Mouse (Mus musculus) WW6 (cell line): ENCODE data around the gene Grin3b.

Experiments
- DNase-seq: peaks from one replicate; pipeline ENCODE4 v3.0.0-alpha.2; 2013; ENCODE audit warnings: low read depth, low spot score

The Grin3b gene

DNA sequence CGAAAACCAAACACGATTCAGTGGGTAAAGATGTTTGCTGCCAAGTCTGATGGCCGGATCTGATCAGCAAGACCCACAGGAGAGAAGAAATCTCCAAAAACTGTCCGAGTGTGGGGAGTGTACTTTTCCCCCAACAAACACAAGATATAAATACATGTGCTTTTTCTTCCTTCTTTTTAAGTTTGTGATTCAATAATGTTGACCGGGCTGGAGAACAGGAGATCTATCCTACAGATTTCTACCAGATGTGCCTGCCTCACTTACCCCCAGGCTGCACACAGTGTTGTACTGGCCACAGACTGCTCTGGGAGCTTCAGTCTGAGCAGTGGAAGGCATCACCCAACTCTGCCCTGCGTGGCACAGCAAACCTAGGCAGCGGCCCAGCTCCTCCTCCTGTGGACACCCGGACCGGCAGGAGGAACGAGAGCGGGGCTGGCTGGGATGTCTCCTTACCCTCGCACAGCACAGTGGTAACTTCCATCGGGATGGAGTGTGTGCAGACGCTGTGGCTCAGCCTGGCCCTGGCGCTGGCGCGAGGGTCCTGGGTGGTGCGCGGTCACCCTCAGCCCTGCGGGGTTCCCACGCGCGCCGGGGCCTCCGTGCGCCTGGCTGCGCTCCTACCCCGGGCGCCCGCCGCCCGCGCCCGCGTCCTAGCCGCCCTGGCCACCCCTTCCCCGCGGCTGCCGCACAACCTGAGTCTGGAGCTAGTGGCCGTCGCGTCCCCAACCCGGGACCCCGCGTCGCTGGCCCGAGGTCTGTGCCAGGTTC lies at the start of gene Grin3b:
Grin3b (plus strand) TSS at position 301 of the 768 bp plus-strand sequence.
- DNase-seq: no peak

DNA sequence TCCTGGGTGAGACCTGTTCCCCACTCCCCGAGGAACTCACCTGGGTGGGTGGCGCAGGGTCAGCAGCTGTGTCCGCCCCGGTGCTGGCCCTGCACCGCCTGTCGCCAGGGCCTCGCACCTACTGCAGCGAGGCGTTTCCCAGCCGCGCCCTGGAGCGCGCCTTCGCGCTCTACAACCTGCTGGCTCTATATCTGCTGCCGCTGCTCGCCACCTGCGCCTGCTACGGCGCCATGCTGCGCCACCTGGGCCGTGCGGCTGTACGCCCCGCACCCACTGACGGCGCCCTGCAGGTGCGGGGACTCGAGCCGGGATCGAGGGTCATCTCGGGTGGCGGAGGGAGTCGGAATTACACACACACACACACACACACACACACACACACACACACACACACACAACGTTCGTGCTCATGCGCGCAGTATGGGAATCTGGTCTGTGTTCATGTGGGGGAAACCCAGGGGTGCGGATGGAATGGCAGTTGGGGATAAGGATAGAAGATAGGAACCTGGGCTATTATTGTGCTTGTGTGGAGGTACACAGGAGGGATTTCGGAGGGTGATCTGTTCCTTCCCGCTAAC lies 49.5 kb upstream of the Grin3b start, which contains the start of gene R3hdm4:
R3hdm4 (minus strand) TSS at position 251 of the 578 bp plus-strand sequence.
- no peak for DNase-seq

DNA sequence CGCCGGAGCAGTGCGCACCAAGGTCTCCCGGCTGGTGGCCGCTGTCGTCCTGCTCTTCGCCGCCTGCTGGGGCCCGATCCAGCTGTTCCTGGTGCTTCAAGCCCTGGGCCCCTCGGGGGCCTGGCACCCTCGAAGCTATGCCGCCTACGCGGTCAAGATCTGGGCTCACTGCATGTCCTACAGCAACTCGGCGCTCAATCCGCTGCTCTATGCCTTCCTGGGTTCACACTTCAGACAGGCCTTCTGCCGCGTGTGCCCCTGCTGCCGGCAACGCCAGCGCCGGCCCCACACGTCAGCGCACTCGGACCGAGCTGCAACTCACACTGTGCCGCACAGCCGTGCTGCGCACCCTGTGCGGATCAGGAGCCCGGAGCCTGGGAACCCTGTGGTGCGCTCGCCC lies 48.9 kb upstream of the Grin3b start:
- DNase-seq: no peak

DNA sequence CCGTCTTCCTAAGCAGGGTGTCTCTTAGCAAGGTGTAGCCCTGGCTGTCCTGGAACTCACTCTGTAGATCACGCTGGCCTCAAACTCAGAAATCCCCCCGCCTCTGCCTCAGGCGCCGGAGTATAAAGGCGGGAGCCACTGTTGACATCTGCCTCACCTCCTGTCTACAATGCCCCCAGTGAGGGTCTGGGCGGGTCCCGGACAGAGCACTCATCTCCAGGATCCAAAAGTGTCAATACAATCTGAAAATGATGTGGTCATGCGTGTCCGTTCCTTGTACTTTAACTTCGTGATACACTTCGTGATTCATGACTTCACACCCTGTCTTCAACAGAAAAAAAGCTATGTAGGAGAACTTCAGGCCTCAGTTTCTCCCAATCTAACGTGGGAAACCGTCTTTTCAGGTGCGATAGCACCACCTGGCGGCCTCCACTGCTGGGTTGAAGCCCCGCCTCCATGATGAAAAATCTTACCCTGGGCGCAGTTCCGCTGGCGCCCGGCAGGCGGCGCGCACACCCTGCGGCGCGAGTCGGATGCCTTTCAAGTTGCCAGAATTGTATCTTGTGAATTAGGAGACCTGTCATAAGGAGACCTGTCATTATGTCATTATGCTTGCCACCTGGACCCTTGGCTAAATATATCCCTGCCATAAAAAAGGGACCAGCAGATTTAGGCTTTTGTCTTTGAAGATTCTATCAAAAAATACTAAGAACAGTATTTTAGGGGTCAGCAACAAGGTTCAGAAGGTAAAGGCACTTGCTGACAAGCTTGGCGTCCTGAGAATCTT lies 45.3 kb upstream of the Grin3b start:
- peak; percentile 72 for DNase-seq

DNA sequence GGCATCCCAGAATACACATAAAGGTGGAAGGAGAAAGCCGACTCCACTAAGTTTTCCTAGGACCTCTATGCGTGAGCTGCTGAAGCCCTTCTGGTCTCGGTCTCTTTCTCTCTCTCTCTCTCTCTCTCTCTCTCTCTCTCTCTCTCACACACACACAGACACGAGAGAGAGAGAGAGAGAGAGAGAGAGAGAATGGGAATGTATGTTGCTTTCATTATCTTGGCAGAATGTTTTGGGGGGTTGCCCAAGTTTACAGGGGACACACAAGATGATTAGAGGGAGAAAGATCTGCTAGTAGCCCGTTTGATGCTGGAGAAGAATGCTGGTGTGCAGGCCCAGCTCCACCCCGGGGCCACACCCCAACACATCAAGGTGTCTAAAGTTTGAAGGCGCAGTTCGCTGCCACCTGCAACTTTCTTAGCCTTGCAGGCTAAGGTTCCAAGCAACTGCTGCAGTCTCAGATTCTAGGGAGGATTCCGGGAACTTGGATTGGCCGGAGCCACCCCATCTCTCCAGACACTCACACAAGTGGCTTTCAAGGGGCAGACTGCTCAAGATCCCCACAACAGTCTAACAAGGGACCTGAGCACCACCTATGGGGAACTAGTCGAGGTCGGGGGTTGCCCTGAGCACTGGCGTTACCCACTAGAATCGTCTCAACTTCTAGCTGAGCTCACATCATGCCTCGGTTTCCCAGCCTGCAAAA lies 44.6 kb upstream of the Grin3b start:
- DNase-seq: no peak

DNA sequence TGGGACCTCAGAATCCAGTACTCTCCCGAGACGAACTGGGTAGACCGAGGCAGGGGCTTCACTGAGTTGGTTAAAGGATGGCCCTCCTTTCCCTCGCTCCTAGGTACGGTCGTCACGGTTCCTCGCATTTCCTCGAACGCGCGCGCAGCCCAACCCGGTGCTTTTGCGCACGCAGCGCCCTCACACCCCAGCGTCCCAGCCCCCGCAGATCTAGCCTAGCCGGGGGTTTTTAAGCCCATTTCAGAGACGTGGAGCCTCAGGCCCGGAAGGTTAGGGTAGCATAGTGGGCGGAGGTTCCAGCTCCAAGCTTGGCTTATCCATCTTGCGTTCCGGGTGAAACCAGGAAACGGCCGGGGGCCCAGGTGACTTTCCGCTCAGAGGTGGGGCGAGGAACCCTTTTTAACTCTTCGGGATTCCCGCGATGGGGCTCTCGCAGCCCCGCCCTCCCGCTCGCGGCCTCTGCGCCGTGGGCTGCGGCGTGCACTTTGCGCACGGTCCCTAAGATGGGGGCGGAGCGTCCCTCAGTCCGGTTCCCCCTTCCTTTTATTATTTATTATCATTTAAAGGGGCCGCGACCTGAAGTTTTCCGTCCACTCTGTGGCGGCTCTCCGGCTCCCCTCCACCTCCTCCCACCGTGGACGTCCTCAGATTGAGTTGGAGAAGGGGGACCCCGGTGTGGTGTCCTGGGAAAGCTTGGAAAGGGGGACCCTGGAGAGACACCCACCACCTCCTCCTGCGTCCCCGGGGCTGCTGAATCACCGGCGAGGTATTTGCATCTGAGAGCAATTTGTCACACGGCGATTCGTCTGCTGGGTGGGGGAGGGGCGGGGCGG lies 43.8 kb upstream of the Grin3b start, which contains the start of gene Arid3a:
Arid3a (plus strand) TSS at position 553 of the 833 bp plus-strand sequence.
- peak; percentile 88 for DNase-seq

DNA sequence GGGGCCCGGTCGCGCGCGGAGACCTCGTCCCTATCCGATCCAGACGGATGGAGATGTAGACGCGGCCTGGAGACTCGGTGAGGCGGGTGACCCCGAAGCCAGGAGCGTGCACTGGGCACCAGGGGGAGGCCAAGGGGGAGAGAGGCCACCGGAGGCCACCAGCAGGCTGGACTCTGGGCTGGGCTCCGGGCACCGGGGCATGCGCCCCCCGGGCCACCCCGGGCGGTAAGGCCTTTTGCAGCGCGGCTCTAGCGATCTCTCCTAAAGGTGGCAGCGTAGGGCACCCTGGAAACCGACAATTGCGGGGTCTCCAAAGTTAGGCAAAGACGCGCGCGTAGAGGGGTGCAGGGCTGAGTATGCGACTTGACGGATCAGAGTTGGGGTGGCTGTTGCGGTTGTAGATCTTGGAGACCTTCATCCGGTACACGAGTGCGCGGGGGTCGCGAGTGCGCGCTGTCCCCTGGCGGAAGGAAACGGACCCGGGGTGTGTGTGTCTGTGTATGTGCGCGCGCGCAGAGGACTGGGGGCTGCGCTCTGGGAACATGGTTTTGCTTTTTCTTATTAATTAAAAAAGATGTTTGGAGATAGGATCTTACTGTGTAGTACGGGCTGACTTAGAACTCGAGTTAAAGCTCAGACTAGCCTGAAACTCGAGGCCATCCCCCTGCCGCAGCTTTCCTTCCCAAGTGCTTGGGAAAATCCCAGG lies 43.0 kb upstream of the Grin3b start:
- no peak for DNase-seq

DNA sequence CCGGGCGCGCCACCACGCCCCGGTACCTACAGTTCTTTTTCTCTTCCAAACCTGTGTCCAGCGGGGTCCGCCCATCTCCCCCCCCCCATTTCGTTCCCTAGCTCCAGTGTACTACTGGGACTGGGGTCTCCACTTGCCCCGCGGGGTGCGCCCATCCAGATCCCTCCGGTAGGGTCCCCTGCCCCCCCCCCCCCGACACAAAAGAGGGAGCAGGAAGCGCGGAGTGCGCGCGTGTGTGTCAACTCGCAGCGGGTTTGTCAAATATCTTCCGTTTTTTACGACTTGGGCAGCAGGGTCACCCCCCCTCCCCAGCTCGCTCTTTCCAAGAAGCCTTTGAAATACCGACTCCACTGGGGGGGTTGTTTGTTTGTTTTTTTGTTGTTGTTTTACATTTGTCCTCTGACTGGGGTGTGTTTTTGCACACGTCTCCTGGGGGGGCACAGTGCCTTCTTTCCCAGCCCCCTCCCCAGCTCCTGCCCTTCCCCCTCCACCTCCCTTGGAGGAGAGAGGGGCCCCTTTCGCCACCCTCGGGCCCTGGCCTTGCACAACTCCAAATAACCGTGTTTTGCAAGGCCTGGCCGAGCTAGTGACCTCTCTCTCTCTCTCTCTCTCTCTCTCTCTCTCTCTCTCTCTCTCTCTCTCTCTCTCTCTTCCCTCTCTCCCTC lies 42.4 kb upstream of the Grin3b start:
- DNase-seq: no peak

DNA sequence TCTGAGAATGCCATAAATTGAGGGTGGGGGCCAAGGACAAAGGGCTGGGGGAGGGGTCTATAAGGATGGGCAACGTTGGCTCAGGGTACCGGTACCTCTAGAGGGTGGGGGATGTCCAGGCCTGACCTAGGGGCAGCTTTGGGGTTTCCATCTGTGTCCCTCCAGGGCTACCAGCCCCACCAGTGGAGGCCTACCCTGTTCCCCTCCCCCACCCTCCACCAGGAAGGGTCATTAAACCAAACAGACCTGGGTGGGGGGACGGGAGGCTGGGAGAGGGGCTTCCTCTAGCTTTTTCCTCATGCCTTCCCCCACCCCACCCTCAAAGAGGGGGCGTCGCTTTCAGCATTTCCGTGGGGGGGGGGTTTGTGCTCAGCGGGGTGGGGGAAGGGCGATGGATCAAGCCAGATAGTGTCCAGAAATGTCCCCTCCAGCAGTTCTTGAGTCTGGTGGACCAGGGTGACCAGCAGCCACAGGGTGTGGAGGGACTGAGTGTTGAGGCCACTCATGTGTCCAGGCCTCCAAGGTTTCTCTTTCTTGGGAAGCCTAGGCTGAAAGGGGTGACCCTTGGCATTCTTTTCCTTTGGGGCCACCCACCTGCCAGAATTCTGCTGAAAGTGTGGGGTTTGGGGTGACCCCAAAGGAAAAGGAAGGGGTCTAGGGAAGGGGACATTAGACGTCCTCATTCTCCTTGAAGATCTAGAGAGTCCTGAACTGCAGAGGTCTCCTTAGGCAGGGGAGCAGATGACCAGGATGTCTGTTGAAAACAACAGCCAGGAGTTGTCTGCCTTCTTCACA lies 41.4 kb upstream of the Grin3b start:
- DNase-seq: no peak

DNA sequence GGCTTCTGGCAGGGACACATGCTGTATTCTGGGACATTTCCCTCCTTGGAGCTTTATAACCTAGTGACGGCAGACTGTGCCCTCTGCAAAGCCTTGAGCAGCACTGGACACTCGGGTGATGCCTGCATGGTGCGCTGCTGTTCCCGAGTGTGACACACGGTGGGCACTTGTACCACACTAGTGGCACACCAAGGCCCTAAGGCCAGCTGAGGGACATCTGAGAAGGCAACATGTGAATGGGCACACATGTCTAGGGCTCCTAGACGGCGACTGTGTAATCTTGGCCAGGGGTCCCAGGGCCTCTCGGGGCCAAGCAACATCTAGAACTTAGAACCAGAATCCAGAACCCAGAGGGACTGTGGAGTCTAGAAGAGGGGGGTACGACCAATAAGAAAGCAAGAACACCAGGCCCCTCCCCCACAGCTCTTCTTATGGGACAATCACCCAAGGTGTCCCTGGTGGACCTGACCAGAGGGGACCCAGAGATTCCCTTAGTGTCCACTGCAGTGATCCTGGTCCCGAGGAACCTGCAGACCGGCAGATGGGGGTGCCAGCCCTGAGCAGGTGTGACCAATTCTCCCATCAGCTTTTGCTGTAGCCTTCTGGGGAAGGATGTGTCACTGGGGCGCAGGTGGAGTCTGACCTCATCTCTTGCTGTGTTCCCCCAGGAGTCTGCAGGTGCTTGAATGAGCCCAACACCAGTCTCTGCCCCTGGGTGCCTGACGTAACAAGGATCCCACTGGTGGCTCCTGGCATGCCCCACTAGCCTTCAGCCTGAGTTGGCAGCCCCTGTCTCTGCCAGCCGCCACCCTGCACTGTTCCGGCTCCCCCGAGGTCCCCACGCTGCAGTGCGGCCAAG lies 40.3 kb upstream of the Grin3b start:
- no peak for DNase-seq

DNA sequence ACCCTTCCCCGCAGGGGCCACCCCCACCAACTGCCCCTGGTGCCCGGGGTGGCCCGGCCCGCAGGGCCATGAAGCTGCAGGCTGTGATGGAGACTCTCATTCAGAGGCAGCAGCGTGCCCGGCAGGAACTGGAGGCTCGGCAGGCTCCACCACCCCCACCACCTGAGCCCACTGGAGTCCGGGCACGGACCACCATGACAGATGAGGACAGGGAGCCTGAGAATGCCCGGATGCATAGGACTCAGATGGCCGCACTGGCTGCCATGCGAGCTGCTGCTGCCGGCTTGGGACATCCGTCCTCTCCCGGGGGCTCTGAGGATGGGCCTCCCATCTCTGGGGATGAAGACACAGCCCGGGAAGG lies 39.7 kb upstream of the Grin3b start:
- no peak for DNase-seq

DNA sequence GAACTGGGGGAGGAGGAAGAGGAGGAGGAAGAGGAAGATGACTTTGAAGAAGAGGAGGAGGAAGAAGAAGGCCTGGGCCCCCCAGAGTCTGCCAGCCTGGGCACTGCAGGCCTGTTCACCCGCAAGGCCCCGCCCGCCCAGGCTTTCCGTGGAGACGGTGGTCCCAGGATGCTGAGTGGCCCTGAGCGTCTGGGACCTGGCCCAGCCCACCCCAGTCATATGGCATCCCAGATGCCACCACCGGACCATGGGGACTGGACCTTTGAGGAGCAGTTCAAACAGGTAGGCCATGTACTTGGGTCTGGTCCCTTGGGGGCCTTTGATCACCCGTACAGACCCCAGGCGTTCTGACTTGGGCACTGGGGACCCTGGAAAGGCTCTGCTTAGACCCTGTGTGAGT lies 38.7 kb upstream of the Grin3b start:
- DNase-seq: no peak

DNA sequence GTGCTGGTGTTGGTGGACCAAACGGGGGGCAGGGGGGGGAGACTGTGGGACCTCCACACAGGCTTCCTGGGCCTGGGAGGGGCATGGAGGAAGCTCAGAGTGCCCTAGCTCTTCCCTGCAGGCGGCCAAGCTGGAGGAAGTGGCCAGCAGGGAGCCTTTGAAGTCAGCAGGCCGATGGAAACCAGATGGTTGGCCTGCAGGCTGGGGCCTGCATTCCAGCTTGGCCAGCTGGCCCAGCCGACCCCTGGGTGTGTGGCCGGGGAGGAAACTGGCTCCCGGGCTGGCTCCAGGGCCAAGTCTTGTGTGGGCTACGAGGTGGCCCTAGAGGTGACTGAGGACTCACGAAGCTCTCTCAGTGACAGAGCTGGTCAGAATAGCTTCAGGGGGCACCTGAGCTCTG lies 37.8 kb upstream of the Grin3b start:
- DNase-seq: no peak

DNA sequence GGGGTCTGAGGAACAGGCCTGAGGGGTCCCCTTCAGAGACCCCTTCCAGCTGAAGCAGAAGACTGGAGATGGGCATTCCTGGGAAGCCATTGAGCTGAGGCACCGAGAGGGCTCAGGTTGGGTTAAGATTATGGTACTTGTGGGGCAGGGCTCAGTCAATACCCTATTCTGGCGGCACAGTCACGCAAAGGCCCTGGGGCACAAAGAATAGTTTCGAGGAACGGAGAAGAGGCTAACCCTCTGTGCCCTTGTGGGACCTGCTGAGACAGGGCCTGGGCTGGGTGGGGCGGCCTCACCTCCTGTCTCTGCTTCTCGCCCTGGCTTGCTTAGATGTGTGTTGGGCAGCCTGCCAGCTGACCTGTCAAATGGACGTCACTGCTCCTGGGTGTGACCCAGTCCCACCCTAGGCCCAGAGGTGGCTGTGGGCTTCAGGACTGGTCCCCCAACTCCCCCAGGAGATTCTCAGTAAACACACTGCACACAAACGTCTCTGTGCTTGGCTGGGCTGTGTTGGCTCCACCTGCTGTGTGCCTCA lies 37.3 kb upstream of the Grin3b start:
- DNase-seq: no peak

DNA sequence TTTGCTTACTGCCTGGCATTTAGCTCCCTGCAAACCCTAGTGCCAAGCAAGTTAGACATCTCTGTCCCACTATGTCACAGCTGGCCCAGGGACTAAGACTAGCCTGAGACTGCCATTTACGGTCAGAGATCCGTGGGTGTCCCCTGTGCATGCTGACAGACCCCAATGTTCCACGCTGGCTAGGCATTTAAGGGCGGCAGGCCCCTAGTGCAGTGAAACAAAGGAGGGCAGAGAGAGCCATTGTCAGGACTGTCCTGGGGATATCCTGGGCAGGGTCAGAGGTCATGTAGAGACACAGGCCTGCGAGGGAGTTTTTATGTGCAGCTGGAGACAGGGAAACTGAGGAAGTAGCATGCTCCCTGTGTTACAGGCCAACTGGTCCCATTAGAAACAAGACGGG lies 36.7 kb upstream of the Grin3b start:
- DNase-seq: no peak

DNA sequence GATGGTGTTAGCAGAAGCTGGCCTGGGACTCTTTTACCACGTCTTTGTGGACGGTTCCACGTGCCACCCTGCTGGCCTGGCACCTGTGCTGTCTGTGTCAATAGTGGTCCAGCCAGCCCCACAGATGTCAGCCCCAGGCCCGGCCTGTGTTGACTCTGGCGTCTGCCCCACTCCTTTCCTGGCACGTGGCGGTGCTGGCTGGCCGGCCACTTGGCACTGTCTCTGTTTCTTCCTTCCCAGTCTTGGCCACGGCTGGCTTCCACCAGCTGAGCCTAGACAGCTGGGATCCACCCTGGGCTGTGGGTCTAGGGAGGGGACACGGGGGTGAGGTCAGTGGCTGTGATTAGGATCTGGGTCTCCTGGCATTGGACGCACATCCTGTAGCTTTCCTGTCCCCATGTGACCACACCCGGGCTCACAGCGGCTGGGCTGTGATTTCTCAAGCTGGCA lies 36.2 kb upstream of the Grin3b start:
- no peak for DNase-seq

DNA sequence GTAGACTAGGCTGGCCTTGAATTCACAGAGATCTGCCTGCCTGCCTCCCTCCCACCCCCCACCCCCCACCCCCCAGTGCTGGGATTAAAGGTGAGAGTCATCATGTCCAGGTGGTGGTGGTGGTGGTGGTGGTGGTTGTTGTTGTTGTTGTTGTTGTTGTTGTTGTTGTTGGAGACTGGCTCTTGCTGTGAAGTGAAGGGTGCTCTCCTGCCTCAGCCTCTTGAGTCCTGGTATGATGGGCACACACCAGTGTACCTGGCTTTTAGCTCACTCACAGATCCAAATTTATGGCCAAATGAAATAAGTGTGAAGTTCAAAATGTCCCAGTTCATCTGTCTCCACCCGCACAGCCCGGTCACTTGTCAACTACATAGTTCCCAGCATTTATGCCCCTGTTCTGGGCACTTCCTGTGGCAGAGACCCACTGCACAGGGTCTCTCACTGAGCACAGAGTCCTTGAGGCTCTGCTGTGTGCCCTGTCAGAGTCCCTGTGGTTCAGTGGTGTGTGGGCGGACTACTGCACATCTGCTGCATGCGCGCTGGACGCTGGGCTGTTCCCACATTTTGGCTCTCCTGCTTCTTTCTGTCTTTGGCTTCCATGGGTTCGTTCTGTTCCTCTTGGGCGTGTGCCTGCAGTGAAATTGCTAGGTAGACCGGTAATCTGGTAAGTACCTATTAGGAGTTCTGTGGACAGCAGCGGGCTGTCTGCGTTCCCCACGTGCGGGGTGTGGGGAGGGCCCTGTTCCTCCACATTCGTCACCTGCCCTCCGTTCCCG lies 35.5 kb upstream of the Grin3b start:
- no peak for DNase-seq
